8 mouse cellular contexts compared by ENCODE assay signal in the genomic region with DNA sequence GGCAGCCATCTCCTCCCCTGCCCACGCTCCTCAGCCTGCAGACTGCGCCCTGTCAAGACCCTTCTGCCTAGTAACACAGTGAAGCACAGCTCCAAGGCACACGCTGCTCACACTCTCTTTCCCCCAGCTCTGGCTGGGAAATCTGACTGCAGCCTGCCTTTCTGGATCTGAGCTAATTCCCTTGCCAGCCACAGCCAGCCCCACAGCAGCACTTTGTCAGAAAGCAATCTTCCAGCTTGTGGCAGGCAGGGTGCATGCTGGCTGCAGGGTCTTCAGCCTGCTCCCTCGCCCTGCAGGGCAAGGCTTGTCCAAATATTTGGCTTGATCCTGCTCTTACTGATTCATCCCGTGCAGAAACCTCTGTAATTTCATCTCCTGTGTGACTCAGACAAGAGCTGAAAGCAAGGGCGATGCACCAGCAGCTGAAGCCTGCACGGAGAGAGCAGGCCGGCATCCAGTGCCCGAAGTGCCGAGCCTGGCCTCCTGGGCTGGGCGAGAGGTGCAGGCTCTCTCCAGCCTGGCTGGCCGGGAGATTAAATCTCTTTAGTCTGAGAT.
DNase-seq lines count a peak whose midpoint lies in the region; ATAC-seq lines count a peak whose summit lies in the region.

No protein-coding gene starts in this region.

- no peaks in the 10 kb centered on the region for H3K9me3 ChIP-seq in heart, embryonic 16.5 days (replicated peaks; ENCODE audit: control insufficient read depth, low read length)
- no peaks in the 10 kb centered on the region for H3K9me3 ChIP-seq in limb, embryonic 12.5 days

- 25% methylated on average over 12 of the region's 12 CpGs for WGBS in heart, embryonic 16.5 days
- 18% methylated on average over 12 of the region's 12 CpGs for WGBS in limb, embryonic 12.5 days

- DNase-seq in cerebellum, adult 11 months = peak; percentile 17
- DNase-seq in cerebellum, adult 9-10 months = no peak
- peak; percentile 83 for DNase-seq in 3134 (ENCODE audit: extremely low read depth, insufficient read length, low spot score)
- DNase-seq in embryo, embryonic 10.5 days (ENCODE audit: low spot score) = peak; percentile 44
- DNase-seq in right cerebral cortex, postnatal 14 days = peak; percentile 31

- H3K4me3 ChIP-seq in heart, embryonic 16.5 days (ENCODE audit: low read length) = no peak overlapping the region
- H3K4me3 ChIP-seq in limb, embryonic 12.5 days (replicated peaks) = no peak overlapping the region

- H3K4me2 ChIP-seq in heart, embryonic 16.5 days (ENCODE audit: low read depth, low read length) = peak overlapping the region; percentile 26; the same call in 1 of the 2 replicates
- peak overlapping the region; percentile 36 for H3K4me2 ChIP-seq in limb, embryonic 12.5 days

- H3K27me3 ChIP-seq in heart, embryonic 16.5 days (ENCODE audit: control insufficient read depth, insufficient read depth, low read length) = no peaks in the 10 kb centered on the region
- no peaks in the 10 kb centered on the region for H3K27me3 ChIP-seq in limb, embryonic 12.5 days

- ATAC-seq in heart, embryonic 16.5 days (replicated peaks; ENCODE audit: extremely low read depth, insufficient read depth, low FRiP score) = no peak
- no peak for ATAC-seq in limb, embryonic 12.5 days (ENCODE audit: insufficient number of reproducible peaks, insufficient read depth, low FRiP score, low TSS enrichment, low read depth)
- ATAC-seq in erythroid progenitor cell, adult 5-6 weeks (replicated peaks; ENCODE audit: low FRiP score, poor library complexity, severe bottlenecking) = no peak

- no peaks in the 10 kb centered on the region for H3K36me3 ChIP-seq in heart, embryonic 16.5 days (ENCODE audit: control insufficient read depth, insufficient read depth)
- H3K36me3 ChIP-seq in limb, embryonic 12.5 days = no peaks in the 10 kb centered on the region

- peak overlapping the region; percentile 66 for H3K9ac ChIP-seq in heart, embryonic 16.5 days (ENCODE audit: low read length)
- no peak overlapping the region for H3K9ac ChIP-seq in limb, embryonic 12.5 days (replicated peaks)

- H3K27ac ChIP-seq in heart, embryonic 16.5 days (ENCODE audit: low read length) = peak overlapping the region; percentile 81
- H3K27ac ChIP-seq in limb, embryonic 12.5 days = peak overlapping the region; percentile 66

- H3K4me1 ChIP-seq in heart, embryonic 16.5 days (ENCODE audit: control insufficient read depth, insufficient read depth, low read length) = peaks cover 51% of the 10 kb centered on the region
- peaks cover 46% of the 10 kb centered on the region for H3K4me1 ChIP-seq in limb, embryonic 12.5 days (replicated peaks)
